8 mouse cellular contexts compared by ENCODE assay signal in genomic region chr8:105225272-105225593, GRCm38 (mm10). TPM values are rescaled to one million over a fixed set of nuclear protein-coding genes. Genes with fewer than 3 reads are reported as not detected.
DNase-seq lines count a peak whose midpoint lies in the region; ATAC-seq and TF ChIP-seq lines count a peak whose summit lies in the region.

No protein-coding gene starts in this region.

- no peaks in the 10 kb centered on the region for H3K9me3 ChIP-seq in heart, postnatal 0 days (replicated peaks; ENCODE audit: control insufficient read depth, low read length)
- H3K9me3 ChIP-seq in hindbrain, embryonic 14.5 days (ENCODE audit: control insufficient read depth, low read length): no peaks in the 10 kb centered on the region
- no peaks in the 10 kb centered on the region for H3K9me3 ChIP-seq in midbrain, embryonic 12.5 days

- H3K36me3 ChIP-seq in heart, postnatal 0 days (replicated peaks; ENCODE audit: control insufficient read depth, insufficient read depth, low read length): no peaks in the 10 kb centered on the region
- no peaks in the 10 kb centered on the region for H3K36me3 ChIP-seq in hindbrain, embryonic 14.5 days (replicated peaks; ENCODE audit: control insufficient read depth, insufficient read depth)
- H3K36me3 ChIP-seq in midbrain, embryonic 12.5 days: no peaks in the 10 kb centered on the region

- H3K27ac ChIP-seq in heart, postnatal 0 days (ENCODE audit: low read depth): peak overlapping the region; percentile 92
- peak overlapping the region; percentile 51 for H3K27ac ChIP-seq in bone marrow macrophage, adult 2 months (ENCODE audit: insufficient read depth, low read depth, low read length)
- H3K27ac ChIP-seq in hindbrain, embryonic 14.5 days: peak overlapping the region; percentile 73
- peak overlapping the region; percentile 84 for H3K27ac ChIP-seq in midbrain, embryonic 12.5 days (replicated peaks)

- peak overlapping the region; percentile 99 for H3K4me3 ChIP-seq in heart, postnatal 0 days (ENCODE audit: low read depth, low read length)
- peak overlapping the region; percentile 95 for H3K4me3 ChIP-seq in bone marrow macrophage, adult 2 months (ENCODE audit: insufficient read depth, low read length)
- H3K4me3 ChIP-seq in hindbrain, embryonic 14.5 days (replicated peaks; ENCODE audit: low read length): peak overlapping the region; percentile 83
- peak overlapping the region; percentile 96 for H3K4me3 ChIP-seq in midbrain, embryonic 12.5 days

- WGBS in heart, postnatal 0 days: 0% methylated on average over 27 of the region's 27 CpGs
- under 1% methylated on average over 27 of the region's 27 CpGs for WGBS in hindbrain, embryonic 14.5 days
- WGBS in midbrain, embryonic 12.5 days: 0% methylated on average over 27 of the region's 27 CpGs

- H3K27me3 ChIP-seq in heart, postnatal 0 days (ENCODE audit: control insufficient read depth, insufficient read depth, low read length): no peaks in the 10 kb centered on the region
- H3K27me3 ChIP-seq in hindbrain, embryonic 14.5 days (ENCODE audit: control insufficient read depth, insufficient read depth, low read length): no peaks in the 10 kb centered on the region
- H3K27me3 ChIP-seq in midbrain, embryonic 12.5 days: no peaks in the 10 kb centered on the region

- no peak for TF ChIP-seq CTCF in heart, postnatal 0 days (IDR thresholded peaks at IDR 0.05; ENCODE audit: low read depth)
- TF ChIP-seq CTCF in bone marrow macrophage, adult 2 months (IDR thresholded peaks at IDR 0.05; ENCODE audit: low read depth, low read length): no peak

- TF ChIP-seq EP300 in heart, postnatal 0 days (IDR thresholded peaks at IDR 0.05; ENCODE audit: low read depth): no peak

- no peak for TF ChIP-seq POLR2A in bone marrow macrophage, adult 2 months (IDR thresholded peaks at IDR 0.05; ENCODE audit: borderline replicate concordance, low read depth, low read length)

- H3K9ac ChIP-seq in heart, postnatal 0 days (replicated peaks; ENCODE audit: low read depth, low read length): peak overlapping the region; percentile 94
- peak overlapping the region; percentile 88 for H3K9ac ChIP-seq in hindbrain, embryonic 14.5 days
- peak overlapping the region; percentile 88 for H3K9ac ChIP-seq in midbrain, embryonic 12.5 days (replicated peaks)

- no peak for ATAC-seq in heart, postnatal 0 days (ENCODE audit: insufficient read depth, low read depth)
- ATAC-seq in hindbrain, embryonic 14.5 days (ENCODE audit: low FRiP score): no peak
- ATAC-seq in midbrain, embryonic 12.5 days (ENCODE audit: low FRiP score, low read depth): no peak

- H3K4me1 ChIP-seq in heart, postnatal 0 days (ENCODE audit: control insufficient read depth, insufficient read depth): peaks cover 17% of the 10 kb centered on the region
- H3K4me1 ChIP-seq in bone marrow macrophage, adult 2 months (ENCODE audit: control insufficient read depth, insufficient read depth, low read length): peaks cover 9% of the 10 kb centered on the region; the same call in 1 of the 2 replicates
- H3K4me1 ChIP-seq in hindbrain, embryonic 14.5 days (replicated peaks; ENCODE audit: control insufficient read depth, insufficient read depth, low read length): peaks cover 9% of the 10 kb centered on the region
- peaks cover 18% of the 10 kb centered on the region for H3K4me1 ChIP-seq in midbrain, embryonic 12.5 days

- no peak for DNase-seq in heart, postnatal 0 days (ENCODE audit: low spot score)
- no peak for DNase-seq in heart, adult 9 months (ENCODE audit: low spot score in 2 of 2)
- no peak for DNase-seq in hindbrain, embryonic 14.5 days (ENCODE audit: low spot score)
- no peak for DNase-seq in spleen, postnatal 10 days (ENCODE audit: low spot score in 2 of 2)
- DNase-seq in gastrocnemius, adult 8-10 months (ENCODE audit: low spot score in 2 of 2): no peak
- no peak for DNase-seq in B cell, adult 2 months

- peak overlapping the region; percentile 96 for H3K4me2 ChIP-seq in heart, postnatal 0 days (ENCODE audit: low read depth, low read length)
- H3K4me2 ChIP-seq in hindbrain, embryonic 14.5 days (replicated peaks): peak overlapping the region; percentile 74
- H3K4me2 ChIP-seq in midbrain, embryonic 12.5 days (replicated peaks): peak overlapping the region; percentile 75

RNA-seq across cellular contexts. Expression of gene D230025D16Rik, which starts 0.3 kb away (rescaled TPM):
- total RNA-seq in heart, postnatal 0 days (2014; rRNA removed; ENCODE audit: low replicate concordance): 27.1 and 30.4 TPM in 2 replicates
- 14.3 and 15.2 TPM in 2 replicates for polyA plus RNA-seq in heart, postnatal 0 days (2015; fragmentation: Nextera tagmentation; extraction: Ambion mirVana)
- 24.5 and 27.8 TPM in 2 replicates for polyA plus RNA-seq in bone marrow macrophage, adult 2 months (2012; ENCODE audit: insufficient read depth, insufficient read length, missing spikeins)
- polyA plus RNA-seq in hindbrain, embryonic 14.5 days (2014; fragmentation: Nextera tagmentation; extraction: Ambion mirVana): 33.1 and 38.1 TPM in 2 replicates
- 29.9 and 30.5 TPM in 2 replicates for polyA plus RNA-seq in midbrain, embryonic 12.5 days (2016; fragmentation: Nextera tagmentation; extraction: Ambion mirVana)
- total RNA-seq in gastrocnemius, adult 8-10 months (2022): 10 to 100 TPM; 24.7 to 38.2 (median 32.9) TPM

RNA-seq across cellular contexts. Expression of gene B3gnt9, which starts 29.7 kb away (rescaled TPM):
- 6.0 and 9.7 TPM in 2 replicates for total RNA-seq in heart, postnatal 0 days (2014; rRNA removed; ENCODE audit: low replicate concordance)
- polyA plus RNA-seq in heart, postnatal 0 days (2015; fragmentation: Nextera tagmentation; extraction: Ambion mirVana): 7.3 and 7.7 TPM in 2 replicates
- 1.1 and 1.6 TPM in 2 replicates for polyA plus RNA-seq in bone marrow macrophage, adult 2 months (2012; ENCODE audit: insufficient read depth, insufficient read length, missing spikeins)
- polyA plus RNA-seq in hindbrain, embryonic 14.5 days (2014; fragmentation: Nextera tagmentation; extraction: Ambion mirVana): 8.7 and 11.5 TPM in 2 replicates
- 7.6 and 9.8 TPM in 2 replicates for polyA plus RNA-seq in midbrain, embryonic 12.5 days (2016; fragmentation: Nextera tagmentation; extraction: Ambion mirVana)
- 1 to 10 TPM; 1.1 to 1.7 (median 1.4) TPM for total RNA-seq in gastrocnemius, adult 8-10 months (2022)

RNA-seq across cellular contexts. Expression of gene Tradd, which starts 39.2 kb away (rescaled TPM):
- 9.0 and 10.4 TPM in 2 replicates for total RNA-seq in heart, postnatal 0 days (2014; rRNA removed; ENCODE audit: low replicate concordance)
- 16.7 and 17.6 TPM in 2 replicates for polyA plus RNA-seq in heart, postnatal 0 days (2015; fragmentation: Nextera tagmentation; extraction: Ambion mirVana)
- 23.6 and 26.2 TPM in 2 replicates for polyA plus RNA-seq in bone marrow macrophage, adult 2 months (2012; ENCODE audit: insufficient read depth, insufficient read length, missing spikeins)
- polyA plus RNA-seq in hindbrain, embryonic 14.5 days (2014; fragmentation: Nextera tagmentation; extraction: Ambion mirVana): 15.2 and 17.4 TPM in 2 replicates
- polyA plus RNA-seq in midbrain, embryonic 12.5 days (2016; fragmentation: Nextera tagmentation; extraction: Ambion mirVana): 11.0 and 14.6 TPM in 2 replicates
- total RNA-seq in gastrocnemius, adult 8-10 months (2022): 1 to 10 TPM; 2.3 to 4.2 (median 3.1) TPM

RNA-seq across cellular contexts. Expression of gene Fbxl8, which starts 39.2 kb away (rescaled TPM):
- total RNA-seq in heart, postnatal 0 days (2014; rRNA removed; ENCODE audit: low replicate concordance): 1.5 and 6.4 TPM in 2 replicates
- polyA plus RNA-seq in heart, postnatal 0 days (2015; fragmentation: Nextera tagmentation; extraction: Ambion mirVana): 3.6 and 4.3 TPM in 2 replicates
- 6.5 and 6.8 TPM in 2 replicates for polyA plus RNA-seq in bone marrow macrophage, adult 2 months (2012; ENCODE audit: insufficient read depth, insufficient read length, missing spikeins)
- polyA plus RNA-seq in hindbrain, embryonic 14.5 days (2014; fragmentation: Nextera tagmentation; extraction: Ambion mirVana): 1.2 and 2.0 TPM in 2 replicates
- 0.77 and 0.87 TPM in 2 replicates for polyA plus RNA-seq in midbrain, embryonic 12.5 days (2016; fragmentation: Nextera tagmentation; extraction: Ambion mirVana)
- total RNA-seq in gastrocnemius, adult 8-10 months (2022): 1 to 10 TPM in 2 of 4 experiments, under 1 TPM in 2; 0.36 to 1.3 (median 0.94) TPM

RNA-seq across cellular contexts. Expression of gene Hsf4, which starts 44.4 kb away (rescaled TPM):
- total RNA-seq in heart, postnatal 0 days (2014; rRNA removed; ENCODE audit: low replicate concordance): 2.1 TPM in 1 of 2 replicates, not detected in the other
- 0.34 and 0.43 TPM in 2 replicates for polyA plus RNA-seq in heart, postnatal 0 days (2015; fragmentation: Nextera tagmentation; extraction: Ambion mirVana)
- polyA plus RNA-seq in bone marrow macrophage, adult 2 months (2012; ENCODE audit: insufficient read depth, insufficient read length, missing spikeins): 4.7 and 5.0 TPM in 2 replicates
- polyA plus RNA-seq in hindbrain, embryonic 14.5 days (2014; fragmentation: Nextera tagmentation; extraction: Ambion mirVana): 0.63 and 0.79 TPM in 2 replicates
- polyA plus RNA-seq in midbrain, embryonic 12.5 days (2016; fragmentation: Nextera tagmentation; extraction: Ambion mirVana): 0.14 TPM in 1 of 2 replicates, not detected in the other
- total RNA-seq in gastrocnemius, adult 8-10 months (2022): 10 to 100 TPM in 2 of 4 experiments, 1 to 10 TPM in 2; 8.8 to 12.6 (median 10.9) TPM
